Mouse (Mus musculus) hindbrain, embryonic 11.5 days (tissue): ENCODE measurements at regions not wholly inside any gene's neighbourhood (a gene's known extent, or its start where the extent isn't known, plus 50 kb on each side); places are given as distances from the start of the nearest gene placed in this dataset.

Source experiments
- ATAC-seq: fragments of 200-750 bp; cut with Nextera tagmentation; 2 replicates; pipeline ENCODE4 v1.8.0; 2017; ENCODE audit warnings: mild to moderate bottlenecking, moderate TSS enrichment, moderate library complexity; ENCODE audit not compliant: low FRiP score
- DNase-seq: peaks from one replicate; pipeline ENCODE4 v3.0.0-alpha.2; 2015; ENCODE audit warnings: low spot score
- H3K27ac ChIP-seq: fragments of 300-500 bp; sonication (generic); 2 replicates; pipeline ENCODE4 v1.5.1; 2014; ENCODE audit warnings: mild to moderate bottlenecking, low read depth, low read length
- H3K27me3 ChIP-seq: fragments of 300-500 bp; sonication (generic); 2 replicates; pipeline ENCODE4 v1.6.1; 2014; ENCODE audit warnings: mild to moderate bottlenecking, low read length, moderate library complexity, mixed read lengths; ENCODE audit not compliant: control insufficient read depth, insufficient read depth
- H3K36me3 ChIP-seq: fragments of 300-500 bp; sonication (generic); 2 replicates; pipeline ENCODE4 v1.6.1; 2014; ENCODE audit warnings: mild to moderate bottlenecking, low read length, moderate library complexity, mixed read lengths; ENCODE audit not compliant: control insufficient read depth, insufficient read depth
- H3K4me1 ChIP-seq: fragments of 300-500 bp; sonication (generic); replicated peaks from 2 replicates; pipeline ENCODE4 v1.6.1; 2014; ENCODE audit warnings: low read length, mixed read lengths; ENCODE audit not compliant: control insufficient read depth, insufficient read depth
- H3K4me2 ChIP-seq: fragments of 300-500 bp; sonication (generic); replicated peaks from 2 replicates; pipeline ENCODE4 v1.6.1; 2014; ENCODE audit warnings: mild to moderate bottlenecking, low read depth, low read length
- H3K4me3 ChIP-seq: fragments of 300-500 bp; sonication (generic); 2 replicates; pipeline ENCODE4 v1.5.1; 2014; ENCODE audit warnings: low read depth, low read length
- H3K9ac ChIP-seq: fragments of 300-500 bp; sonication (generic); 2 replicates; pipeline ENCODE4 v1.6.1; 2014; ENCODE audit warnings: low read depth, low read length
- H3K9me3 ChIP-seq: fragments of 300-500 bp; sonication (generic); 2 replicates; pipeline ENCODE4 v1.6.1; 2016; ENCODE audit warnings: low read length; ENCODE audit not compliant: control insufficient read depth
- WGBS: fragments of 180-500 bp; shearing (Covaris S2); extraction: QIAGEN DNeasy Blood & Tissue Kit; methylation state at CpG from one replicate; pipeline ENCODE4 v1.1.7; 2014; 5-methylcytosine and 5-hydroxymethylcytosine counted together

- WGBS = 79% methylated on average over 5 of the region's 5 CpGs
- H3K4me1 ChIP-seq = peaks cover 5% of the 10 kb centered on the region; the same call in 1 of the 2 replicates
- H3K27ac ChIP-seq = no peak overlapping the region
- H3K4me3 ChIP-seq = no peak overlapping the region
- no peak overlapping the region for H3K4me2 ChIP-seq
- ATAC-seq = no peak
- no peak for DNase-seq
- no peak overlapping the region for H3K9ac ChIP-seq
- no peaks in the 10 kb centered on the region for H3K9me3 ChIP-seq
- no peaks in the 10 kb centered on the region for H3K27me3 ChIP-seq
- no peaks in the 10 kb centered on the region for H3K36me3 ChIP-seq
Measured at GRCm38 (mm10) chr8:91999661-92000060, 197.8 kb upstream of the Irx3 start.

- Histone ChIP-seq H3K4me3 (no peak overlapping the region), H3K36me3 (no peaks in the 10 kb centered on the region), H3K9me3 (no peaks in the 10 kb centered on the region), H3K4me2 (no peak overlapping the region), H3K27ac (no peak overlapping the region), H3K9ac (no peak overlapping the region), H3K4me1 (peaks cover 5% of the 10 kb centered on the region; the same call in 1 of the 2 replicates), H3K27me3 (no peaks in the 10 kb centered on the region)
- no peak for ATAC-seq
- 78% methylated on average over 2 of the region's 2 CpGs for WGBS
- no peak for DNase-seq
Measured at GRCm38 (mm10) chr8:91999189-91999588, 197.3 kb upstream of the Irx3 start.

- Histone ChIP-seq H3K4me2 (no peak overlapping the region), H3K27me3 (no peaks in the 10 kb centered on the region)
Measured at GRCm38 (mm10) chr8:91997892-91998189, 196.0 kb upstream of the Irx3 start.

GRCm38 (mm10) chr8:91997023-91997891 lies 195.4 kb upstream of the Irx3 start:
- H3K9me3 ChIP-seq = no peaks in the 10 kb centered on the region
- H3K27me3 ChIP-seq = no peaks in the 10 kb centered on the region
- no peak overlapping the region for H3K4me2 ChIP-seq
- H3K36me3 ChIP-seq = no peaks in the 10 kb centered on the region
- ATAC-seq (peak; percentile 81), DNase-seq (peak; percentile 82)
- H3K4me1 ChIP-seq = peaks cover 20% of the 10 kb centered on the region
- no peak overlapping the region for H3K9ac ChIP-seq
- H3K4me3 ChIP-seq = no peak overlapping the region
- H3K27ac ChIP-seq = peak overlapping the region; percentile 83
- WGBS = 13% methylated on average over 26 of the region's 26 CpGs

More at GRCm38 (mm10) chr8:91997892-91998189, 196.0 kb upstream of the Irx3 start:
- ATAC-seq (no peak), DNase-seq (no peak)
- H3K36me3 ChIP-seq = no peaks in the 10 kb centered on the region
- no peak overlapping the region for H3K4me3 ChIP-seq
- H3K4me1 ChIP-seq = peaks cover 14% of the 10 kb centered on the region
- H3K27ac ChIP-seq = peak overlapping the region; percentile 83
- H3K9ac ChIP-seq = no peak overlapping the region
- H3K9me3 ChIP-seq = no peaks in the 10 kb centered on the region

GRCm38 (mm10) chr8:91996305-91997022 lies 194.6 kb upstream of the Irx3 start:
- Histone ChIP-seq H3K9ac (peak overlapping the region; percentile 21; the same call in 1 of the 2 replicates), H3K36me3 (no peaks in the 10 kb centered on the region), H3K27me3 (no peaks in the 10 kb centered on the region), H3K9me3 (no peaks in the 10 kb centered on the region), H3K4me1 (peaks cover 23% of the 10 kb centered on the region), H3K4me2 (0 out of 2 replicates have a peak overlapping the region, but pooled peaks have one; percentile 6), H3K4me3 (no peak overlapping the region), H3K27ac (peak overlapping the region; percentile 83)
- peak; percentile 56 for DNase-seq
- ATAC-seq = peak; percentile 70
- WGBS = 9% methylated on average over 10 of the region's 10 CpGs

- ATAC-seq (no peak), DNase-seq (peak; percentile 30)
- Histone ChIP-seq H3K27ac (peak overlapping the region; percentile 83), H3K4me1 (peaks cover 23% of the 10 kb centered on the region), H3K4me2 (no peak overlapping the region), H3K9me3 (no peaks in the 10 kb centered on the region), H3K4me3 (no peak overlapping the region), H3K9ac (no peak overlapping the region), H3K36me3 (no peaks in the 10 kb centered on the region), H3K27me3 (no peaks in the 10 kb centered on the region)
- WGBS = 32% methylated on average over 9 of the region's 9 CpGs
Measured at GRCm38 (mm10) chr8:91995407-91996144, 193.7 kb upstream of the Irx3 start.

GRCm38 (mm10) chr8:91991542-91992452 lies 189.9 kb upstream of the Irx3 start:
- WGBS = 39% methylated on average over 25 of the region's 25 CpGs
- DNase-seq (peak; percentile 62), ATAC-seq (peak; percentile 48; the same call in 1 of the 2 replicates)
- no peaks in the 10 kb centered on the region for H3K9me3 ChIP-seq
- peak overlapping the region; percentile 67 for H3K27ac ChIP-seq
- no peaks in the 10 kb centered on the region for H3K36me3 ChIP-seq
- no peak overlapping the region for H3K4me3 ChIP-seq
- no peak overlapping the region for H3K9ac ChIP-seq
- H3K4me1 ChIP-seq = peaks cover 23% of the 10 kb centered on the region
- peak overlapping the region; percentile 3; the same call in 1 of the 2 replicates for H3K4me2 ChIP-seq
- H3K27me3 ChIP-seq = no peaks in the 10 kb centered on the region

- Histone ChIP-seq H3K36me3 (no peaks in the 10 kb centered on the region), H3K9me3 (no peaks in the 10 kb centered on the region), H3K9ac (no peak overlapping the region), H3K4me2 (no peak overlapping the region), H3K27ac (no peak overlapping the region; the same call in 1 of the 2 replicates), H3K4me1 (peaks cover 19% of the 10 kb centered on the region), H3K27me3 (no peaks in the 10 kb centered on the region), H3K4me3 (no peak overlapping the region)
- 54% methylated on average over 5 of the region's 5 CpGs for WGBS
- no peak for ATAC-seq
- DNase-seq = no peak
Measured at GRCm38 (mm10) chr8:91990952-91991351, 189.1 kb upstream of the Irx3 start.
